8 mouse cellular contexts compared by ENCODE assay signal in the genomic region with DNA sequence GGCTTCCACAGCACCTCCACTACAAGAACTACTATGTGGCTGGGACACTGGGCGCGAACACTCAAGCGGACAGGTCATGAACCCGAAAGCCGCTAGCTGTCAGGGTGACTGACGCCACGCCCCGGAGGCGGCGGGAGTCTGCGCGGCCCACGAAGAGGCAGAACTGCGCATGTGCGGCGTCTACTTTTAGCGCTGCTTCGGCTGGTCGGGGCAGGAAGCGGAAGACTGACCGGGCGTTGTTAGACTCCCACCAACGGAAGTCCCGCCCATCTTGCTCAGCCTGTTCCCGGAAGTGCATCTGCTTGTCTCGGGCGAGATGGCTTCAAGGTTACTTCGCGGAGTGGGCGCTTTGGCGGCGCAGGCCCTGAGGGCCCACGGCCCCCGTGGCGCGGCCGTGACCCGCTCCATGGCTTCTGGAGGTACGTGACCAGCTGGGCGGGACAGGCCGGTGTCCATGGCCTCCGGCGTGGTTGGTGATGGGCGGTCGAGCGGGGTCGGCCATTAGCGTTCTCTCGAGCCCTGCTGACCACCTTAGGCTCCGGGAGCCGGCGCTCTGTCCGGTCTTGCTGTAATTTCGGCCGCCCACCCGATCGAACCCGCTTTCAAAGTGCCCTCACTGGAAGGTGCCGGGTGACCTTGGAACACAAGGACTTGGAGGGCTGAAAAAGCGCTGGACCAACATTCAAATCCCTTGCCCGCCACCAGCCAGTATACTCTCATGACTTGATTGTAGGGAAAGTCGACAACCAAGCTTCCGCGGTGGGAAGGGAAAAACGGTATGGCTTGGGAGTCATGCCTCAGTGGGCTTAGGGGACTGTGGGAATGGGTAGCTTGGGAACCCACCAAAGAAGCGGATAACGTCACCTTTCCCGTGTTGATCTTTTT. TPM values are rescaled to one million over a fixed set of nuclear protein-coding genes. Genes with fewer than 3 reads are reported as not detected.
A peak's percentile ranks its signal among the peaks of the same experiment; 100 is the strongest.
DNase-seq lines count a peak whose midpoint lies in the region; ATAC-seq lines count a peak whose summit lies in the region.

Gene Cox5b, plus strand, starts transcription at position 179 of the 885 bp plus-strand sequence.

- peak within 1 kb of the TSS; percentile 87 for H3K9ac ChIP-seq in hindbrain, embryonic 15.5 days

- peak; percentile 97 for ATAC-seq in hindbrain, embryonic 15.5 days (ENCODE audit: low FRiP score, low read depth)

- WGBS in hindbrain, embryonic 15.5 days: under 1% methylated on average over 68 of the region's 68 CpGs

- peaks cover 16% of the 10 kb centered on the region for H3K36me3 ChIP-seq in hindbrain, embryonic 15.5 days

- peaks cover 15% of the 10 kb centered on the region for H3K4me1 ChIP-seq in hindbrain, embryonic 15.5 days (replicated peaks)

- H3K4me3 ChIP-seq in hindbrain, embryonic 15.5 days: peak within 1 kb of the TSS; percentile 79

- H3K27me3 ChIP-seq in hindbrain, embryonic 15.5 days: no peaks in the 10 kb centered on the region

- DNase-seq in T-cell, adult 2 months (ENCODE audit: low spot score): peak; percentile 96
- peak; percentile 96 to 98 for DNase-seq in cerebellum, postnatal 36 days
- DNase-seq in frontal cortex, postnatal 36 days (ENCODE audit: low spot score in 2 of 2): peak; percentile 96 to 97
- DNase-seq in left cerebral cortex, adult 11 months (ENCODE audit: low spot score): peak; percentile 92
- peak; percentile 98 for DNase-seq in lung, postnatal 4 days
- DNase-seq in retina, postnatal 7 days (ENCODE audit: low read depth, low spot score): peak; percentile 98
- peak; percentile 86 for DNase-seq in urinary bladder, adult 2 months (ENCODE audit: low spot score)

- peak within 1 kb of the TSS; percentile 76 for H3K27ac ChIP-seq in hindbrain, embryonic 15.5 days (replicated peaks)

- peak within 1 kb of the TSS; percentile 87 for H3K4me2 ChIP-seq in hindbrain, embryonic 15.5 days

- no peaks in the 10 kb centered on the region for H3K9me3 ChIP-seq in hindbrain, embryonic 15.5 days

RNA-seq across cellular contexts. Expression of gene Cox5b, which starts in this region (rescaled TPM):
- polyA plus RNA-seq in hindbrain, embryonic 15.5 days (2015; fragmentation: Nextera tagmentation; extraction: Ambion mirVana): 713 and 784 TPM in 2 replicates
- 400 and 450 TPM in 2 replicates for polyA plus RNA-seq in urinary bladder, adult 2 months (2012; rRNA removed)

Comparison
In these comparisons a context has a peak if more than half of its experiments do, and no peak if none do; other contexts are left out.
1. Peak in every context shown above with its lines: DNase-seq, ATAC-seq, H3K4me3 ChIP-seq and H3K27ac ChIP-seq.